Mouse (Mus musculus) hindbrain, embryonic 10.5 days (tissue): ENCODE data around the gene Adamts2. TPM values are rescaled to one million over a fixed set of nuclear protein-coding genes. Genes with fewer than 3 reads are reported as not detected.

Source experiments
- DNase-seq: peaks from one replicate; pipeline ENCODE4 v3.0.0-alpha.2; 2017; ENCODE audit warnings: low spot score
- H3K27ac ChIP-seq: fragments of 300-500 bp; sonication (generic); 2 replicates; pipeline ENCODE4 v1.5.1; 2016; ENCODE audit warnings: mild to moderate bottlenecking, moderate library complexity
- H3K27me3 ChIP-seq: fragments of 300-500 bp; sonication (generic); 2 replicates; pipeline ENCODE4 v1.6.1; 2016; ENCODE audit warnings: mild to moderate bottlenecking; ENCODE audit not compliant: poor library complexity, insufficient read depth, severe bottlenecking
- H3K36me3 ChIP-seq: fragments of 300-500 bp; sonication (generic); 2 replicates; pipeline ENCODE4 v1.6.1; 2016; ENCODE audit warnings: mild to moderate bottlenecking, moderate library complexity
- H3K4me1 ChIP-seq: fragments of 300-500 bp; sonication (generic); replicated peaks from 2 replicates; pipeline ENCODE4 v1.6.1; 2016; ENCODE audit warnings: mild to moderate bottlenecking
- H3K4me3 ChIP-seq: fragments of 300-500 bp; sonication (generic); 2 replicates; pipeline ENCODE4 v1.5.1; 2016; ENCODE audit warnings: mild to moderate bottlenecking, moderate library complexity
- H3K9me3 ChIP-seq: fragments of 300-500 bp; sonication (generic); 2 replicates; pipeline ENCODE4 v1.6.1; 2016; ENCODE audit warnings: mild to moderate bottlenecking, moderate library complexity
- WGBS: fragments of 180-500 bp; shearing (Covaris S2); methylation state at CpG from one replicate; pipeline ENCODE4 v1.1.7; 2016; 5-methylcytosine and 5-hydroxymethylcytosine counted together
- polyA plus RNA-seq: library from polyadenylated mRNA; unstranded; fragments of >200 nt; fragmentation: Nextera tagmentation; extraction: Ambion mirVana; gene quantifications from 2 replicates; pipeline ENCODE4 v1.2.1, GENCODE M21; 2016

Adamts2 gene
- polyA plus RNA-seq, 1 experiment from 2014 or later, result 2.8 TPM

GRCm38 (mm10) chr11:50602356-50603081, 635 bp downstream of the Adamts2 start:
- H3K9me3 ChIP-seq, result no peaks in the 10 kb centered on the region
- peak; percentile 66 for DNase-seq
- H3K4me1 ChIP-seq, result peaks cover 26% of the 10 kb centered on the region
- peak overlapping the region; percentile 76 for H3K4me3 ChIP-seq
- peak overlapping the region; percentile 68 for H3K27ac ChIP-seq
- WGBS, result under 1% methylated on average over 59 of the region's 59 CpGs
- H3K27me3 ChIP-seq, result peaks cover 86% of the 10 kb centered on the region
- H3K36me3 ChIP-seq, result no peaks in the 10 kb centered on the region

- under 1% methylated on average over 52 of the region's 52 CpGs for WGBS
Measured at GRCm38 (mm10) chr11:50603082-50603910, 1.4 kb downstream of the Adamts2 start.

GRCm38 (mm10) chr11:50604371-50604770, 2.5 kb downstream of the Adamts2 start:
- no peak overlapping the region for H3K27ac ChIP-seq
- H3K36me3 ChIP-seq, result no peaks in the 10 kb centered on the region
- DNase-seq, result no peak
- peaks cover 80% of the 10 kb centered on the region for H3K27me3 ChIP-seq
- peaks cover 26% of the 10 kb centered on the region for H3K4me1 ChIP-seq
- 73% methylated on average over 16 of the region's 16 CpGs for WGBS
- no peaks in the 10 kb centered on the region for H3K9me3 ChIP-seq
- no peak overlapping the region for H3K4me3 ChIP-seq

More at GRCm38 (mm10) chr11:50603082-50603910, 1.4 kb downstream of the Adamts2 start:
- 0 out of 2 replicates have a peak overlapping the region, but pooled peaks have one; percentile 8 for H3K27ac ChIP-seq
- H3K36me3 ChIP-seq, result no peaks in the 10 kb centered on the region
- no peaks in the 10 kb centered on the region for H3K9me3 ChIP-seq
- H3K4me3 ChIP-seq, result peak overlapping the region; percentile 76
- peaks cover 26% of the 10 kb centered on the region for H3K4me1 ChIP-seq
- DNase-seq, result peak; percentile 74
- peaks cover 89% of the 10 kb centered on the region for H3K27me3 ChIP-seq

- WGBS, result 76% methylated on average over 5 of the region's 5 CpGs
- Histone ChIP-seq H3K4me3 (no peak overlapping the region), H3K9me3 (no peaks in the 10 kb centered on the region), H3K27me3 (peaks cover 12% of the 10 kb centered on the region), H3K4me1 (no peaks in the 10 kb centered on the region), H3K36me3 (no peaks in the 10 kb centered on the region), H3K27ac (no peak overlapping the region)
- no peak for DNase-seq
Measured at GRCm38 (mm10) chr11:50611181-50611580, 9.3 kb downstream of the Adamts2 start.

GRCm38 (mm10) chr11:50617015-50617543, 15.2 kb downstream of the Adamts2 start:
- Histone ChIP-seq H3K27me3 (no peaks in the 10 kb centered on the region; the same call in 1 of the 2 replicates), H3K36me3 (no peaks in the 10 kb centered on the region), H3K4me3 (no peak overlapping the region), H3K27ac (no peak overlapping the region), H3K9me3 (no peaks in the 10 kb centered on the region), H3K4me1 (0 out of 2 replicates have a peak, but pooled peaks cover 3% of the 10 kb centered on the region)
- no peak for DNase-seq
- 89% methylated on average over 11 of the region's 11 CpGs for WGBS

- Histone ChIP-seq H3K9me3 (no peaks in the 10 kb centered on the region), H3K4me3 (no peak overlapping the region), H3K4me1 (peaks cover 18% of the 10 kb centered on the region; the same call in 1 of the 2 replicates), H3K27me3 (no peaks in the 10 kb centered on the region; the same call in 1 of the 2 replicates), H3K36me3 (no peaks in the 10 kb centered on the region), H3K27ac (no peak overlapping the region)
- 90% methylated on average over 4 of the region's 4 CpGs for whole genome bisulfite sequencing
- DNase-seq, result no peak
Measured at GRCm38 (mm10) chr11:50620926-50621325, 19.0 kb downstream of the Adamts2 start.

- no peak overlapping the region for H3K27ac ChIP-seq
- DNase-seq, result no peak
- H3K27me3 ChIP-seq, result no peaks in the 10 kb centered on the region; the same call in 1 of the 2 replicates
- H3K9me3 ChIP-seq, result no peaks in the 10 kb centered on the region
- H3K36me3 ChIP-seq, result no peaks in the 10 kb centered on the region
- no peak overlapping the region for H3K4me3 ChIP-seq
- H3K4me1 ChIP-seq, result peaks cover 18% of the 10 kb centered on the region; the same call in 1 of the 2 replicates
- 79% methylated on average over 5 of the region's 5 CpGs for WGBS
Measured at GRCm38 (mm10) chr11:50621364-50621763, 19.5 kb downstream of the Adamts2 start.

- Histone ChIP-seq H3K27ac (peak overlapping the region; percentile 67; the same call in 1 of the 2 replicates), H3K4me1 (peaks cover 18% of the 10 kb centered on the region; the same call in 1 of the 2 replicates), H3K9me3 (no peaks in the 10 kb centered on the region), H3K27me3 (no peaks in the 10 kb centered on the region; the same call in 1 of the 2 replicates), H3K4me3 (no peak overlapping the region), H3K36me3 (no peaks in the 10 kb centered on the region)
- WGBS, result 77% methylated on average over 15 of the region's 15 CpGs
- peak; percentile 34 for DNase-seq
Measured at GRCm38 (mm10) chr11:50622238-50622726, 20.4 kb downstream of the Adamts2 start.

GRCm38 (mm10) chr11:50623806-50624205, 21.9 kb downstream of the Adamts2 start:
- H3K36me3 ChIP-seq, result no peaks in the 10 kb centered on the region
- H3K4me1 ChIP-seq, result peaks cover 18% of the 10 kb centered on the region; the same call in 1 of the 2 replicates
- H3K9me3 ChIP-seq, result no peaks in the 10 kb centered on the region
- WGBS, result 92% methylated on average over 3 of the region's 3 CpGs
- no peak overlapping the region for H3K4me3 ChIP-seq
- no peak for DNase-seq
- H3K27ac ChIP-seq, result no peak overlapping the region
- H3K27me3 ChIP-seq, result no peaks in the 10 kb centered on the region

GRCm38 (mm10) chr11:50624239-50624638, 22.4 kb downstream of the Adamts2 start:
- no peaks in the 10 kb centered on the region for H3K27me3 ChIP-seq
- 53% methylated on average over 2 of the region's 2 CpGs for WGBS
- no peaks in the 10 kb centered on the region for H3K36me3 ChIP-seq
- no peaks in the 10 kb centered on the region for H3K9me3 ChIP-seq
- peaks cover 18% of the 10 kb centered on the region; the same call in 1 of the 2 replicates for H3K4me1 ChIP-seq
- H3K27ac ChIP-seq, result no peak overlapping the region
- no peak for DNase-seq
- no peak overlapping the region for H3K4me3 ChIP-seq

- H3K4me3 ChIP-seq, result no peak overlapping the region
- H3K27ac ChIP-seq, result 0 out of 2 replicates have a peak overlapping the region, but pooled peaks have one; percentile 23
- 60% methylated on average over 5 of the region's 5 CpGs for WGBS
- no peaks in the 10 kb centered on the region for H3K9me3 ChIP-seq
- peaks cover 18% of the 10 kb centered on the region; the same call in 1 of the 2 replicates for H3K4me1 ChIP-seq
- no peaks in the 10 kb centered on the region for H3K36me3 ChIP-seq
- no peak for DNase-seq
- H3K27me3 ChIP-seq, result no peaks in the 10 kb centered on the region
Measured at GRCm38 (mm10) chr11:50624720-50625119, 22.8 kb downstream of the Adamts2 start.

- no peak for DNase-seq
- H3K27me3 ChIP-seq, result no peaks in the 10 kb centered on the region
- H3K4me1 ChIP-seq, result peaks cover 11% of the 10 kb centered on the region; the same call in 1 of the 2 replicates
- H3K27ac ChIP-seq, result no peak overlapping the region
- H3K9me3 ChIP-seq, result no peaks in the 10 kb centered on the region
- WGBS, result 63% methylated on average over 3 of the region's 3 CpGs
- no peaks in the 10 kb centered on the region for H3K36me3 ChIP-seq
- H3K4me3 ChIP-seq, result no peak overlapping the region
Measured at GRCm38 (mm10) chr11:50628915-50629314, 27.0 kb downstream of the Adamts2 start.
